Mouse (Mus musculus) embryonic facial prominence, embryonic 14.5 days (tissue): Measurements from ENCODE around the gene Btbd16. TPM values are rescaled to one million over a fixed set of nuclear protein-coding genes. Genes with fewer than 3 reads are reported as not detected.

Source experiments
- ATAC-seq: fragments of 200-750 bp; cut with Nextera tagmentation; 2 replicates; pipeline ENCODE4 v1.8.0; 2017; ENCODE audit warnings: low read depth, moderate number of reproducible peaks, moderate TSS enrichment
- DNase-seq: peaks from one replicate; pipeline ENCODE4 v3.0.0-alpha.2; 2015; ENCODE audit warnings: low spot score
- H3K27ac ChIP-seq: fragments of 300-500 bp; sonication (generic); replicated peaks from 2 replicates; pipeline ENCODE4 v1.5.1; 2014; ENCODE audit warnings: low read depth, mild to moderate bottlenecking, low read length, moderate library complexity
- H3K27me3 ChIP-seq: fragments of 300-500 bp; sonication (generic); replicated peaks from 2 replicates; pipeline ENCODE4 v1.6.1; 2014; ENCODE audit warnings: low read length; ENCODE audit not compliant: control insufficient read depth, insufficient read depth
- H3K36me3 ChIP-seq: fragments of 300-500 bp; sonication (generic); 2 replicates; pipeline ENCODE4 v1.6.1; 2014; ENCODE audit warnings: low read length, mixed read lengths; ENCODE audit not compliant: control insufficient read depth, insufficient read depth
- H3K4me1 ChIP-seq: fragments of 300-500 bp; sonication (generic); 2 replicates; pipeline ENCODE4 v1.6.1; 2014; ENCODE audit warnings: antibody characterized with exemption, low read length; ENCODE audit not compliant: control insufficient read depth, insufficient read depth
- H3K4me2 ChIP-seq: fragments of 300-500 bp; sonication (generic); 2 replicates; pipeline ENCODE4 v1.6.1; 2014; ENCODE audit warnings: low read depth, mild to moderate bottlenecking, low read length, moderate library complexity, mixed read lengths
- H3K4me3 ChIP-seq: fragments of 300-500 bp; sonication (generic); 2 replicates; pipeline ENCODE4 v1.5.1; 2014; ENCODE audit warnings: low read depth, mild to moderate bottlenecking, low read length
- H3K9ac ChIP-seq: fragments of 300-500 bp; sonication (generic); 2 replicates; pipeline ENCODE4 v1.6.1; 2014; ENCODE audit warnings: low read depth, mild to moderate bottlenecking, low read length, moderate library complexity, mixed read lengths
- H3K9me3 ChIP-seq: fragments of 300-500 bp; sonication (generic); 2 replicates; pipeline ENCODE4 v1.6.1; 2016; ENCODE audit warnings: low read length; ENCODE audit not compliant: control insufficient read depth
- WGBS: fragments of 180-500 bp; shearing (Covaris S2); extraction: QIAGEN DNeasy Blood & Tissue Kit; methylation state at CpG from one replicate; pipeline ENCODE4 v1.1.7; 2014; 5-methylcytosine and 5-hydroxymethylcytosine counted together
- polyA plus RNA-seq: library from polyadenylated mRNA; unstranded; fragments of >200 nt; fragmentation: Nextera tagmentation; extraction: Ambion mirVana; gene quantifications from 2 replicates; pipeline ENCODE4 v1.2.1, GENCODE M21; 2014

Btbd16 gene
- polyA plus RNA-seq, 1 experiment from 2014 or later, result not detected

DNA sequence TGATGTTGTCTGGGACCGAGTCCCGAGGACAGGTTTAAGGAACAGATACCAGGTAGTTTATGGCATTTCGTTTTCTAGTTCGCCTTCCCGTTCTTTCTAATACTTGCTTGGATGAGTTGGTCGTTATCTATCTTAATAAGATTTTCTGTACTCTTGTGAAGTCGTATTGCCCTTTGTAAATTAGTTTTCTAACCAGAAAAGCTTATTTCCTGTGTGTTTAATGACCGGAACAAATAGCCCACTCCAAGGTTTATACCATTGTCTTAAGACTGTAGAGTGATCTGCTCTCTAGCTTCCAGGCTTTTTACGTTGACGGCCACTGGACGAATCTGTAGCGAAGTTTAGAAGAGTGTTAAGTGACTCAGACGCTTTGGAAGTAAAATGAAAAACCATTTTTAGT lies 92.8 kb downstream of the Btbd16 start:
- ATAC-seq, result no peak
- Histone ChIP-seq H3K36me3 (no peaks in the 10 kb centered on the region), H3K9me3 (no peaks in the 10 kb centered on the region), H3K4me3 (peak overlapping the region; percentile 88), H3K9ac (peak overlapping the region; percentile 89), H3K27me3 (no peaks in the 10 kb centered on the region), H3K4me2 (peak overlapping the region; percentile 62), H3K27ac (peak overlapping the region; percentile 71), H3K4me1 (peaks cover 5% of the 10 kb centered on the region)
- WGBS, result 3% methylated on average over 13 of the region's 13 CpGs
- DNase-seq, result no peak

DNA sequence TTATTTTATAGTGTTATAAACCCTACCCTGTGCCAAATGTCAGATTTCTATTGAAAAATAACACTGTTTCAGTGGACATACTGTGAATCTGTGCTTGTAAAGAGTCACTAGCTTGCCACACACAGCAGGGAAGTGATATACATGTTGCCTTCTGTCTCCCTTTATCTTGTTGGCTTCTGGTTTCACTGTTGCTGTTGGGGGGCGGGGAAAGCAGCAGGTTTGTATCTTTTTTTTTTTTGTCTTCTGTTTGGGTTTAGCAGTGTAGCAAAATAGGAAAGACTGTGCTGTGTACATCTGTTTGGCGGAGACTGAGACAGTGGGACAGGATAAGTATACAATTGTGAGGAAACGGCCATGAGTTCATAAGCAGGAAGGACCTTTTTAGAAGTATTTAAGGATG lies 93.4 kb downstream of the Btbd16 start:
- no peaks in the 10 kb centered on the region for H3K36me3 ChIP-seq
- 66% methylated on average over 3 of the region's 3 CpGs for WGBS
- no peaks in the 10 kb centered on the region for H3K27me3 ChIP-seq
- no peak overlapping the region for H3K27ac ChIP-seq
- peaks cover 4% of the 10 kb centered on the region for H3K4me1 ChIP-seq
- H3K9me3 ChIP-seq, result no peaks in the 10 kb centered on the region
- peak overlapping the region; percentile 62; the same call in 1 of the 2 replicates for H3K4me2 ChIP-seq
- H3K4me3 ChIP-seq, result peak overlapping the region; percentile 88; the same call in 1 of the 2 replicates
- no peak overlapping the region for H3K9ac ChIP-seq
- ATAC-seq, result no peak
- DNase-seq, result peak; percentile 13

Other genes starting within 250 kb of the Btbd16 start
- 142 and 159 TPM in 2 replicates for gene Nsmce4a, start 201.0 kb upstream of the Btbd16 start, polyA plus RNA-seq
- 42.2 and 44.4 TPM in 2 replicates for gene Tacc2, start 196.6 kb upstream of the Btbd16 start, polyA plus RNA-seq
- gene Plekha1, start 91.7 kb downstream of the Btbd16 start, polyA plus RNA-seq, result 33.1 and 34.9 TPM in 2 replicates
- gene Htra1, start 162.0 kb downstream of the Btbd16 start, polyA plus RNA-seq, result 113 and 128 TPM in 2 replicates